ENCODE assay signal across 8 mouse cellular contexts in genomic region chr6:94986346-94986745, GRCm38 (mm10).
DNase-seq lines count a peak whose midpoint lies in the region; ATAC-seq lines count a peak whose summit lies in the region.

No protein-coding gene starts in this region.

- H3K4me2 ChIP-seq in neural tube, embryonic 11.5 days (ENCODE audit: low read depth): no peak overlapping the region
- no peak overlapping the region for H3K4me2 ChIP-seq in embryonic facial prominence, embryonic 12.5 days (replicated peaks)
- H3K4me2 ChIP-seq in limb, embryonic 11.5 days (ENCODE audit: low read depth, severe bottlenecking): no peak overlapping the region
- H3K4me2 ChIP-seq in neural tube, embryonic 15.5 days: no peak overlapping the region

- H3K9ac ChIP-seq in neural tube, embryonic 11.5 days (ENCODE audit: low read length): no peak overlapping the region
- no peak overlapping the region for H3K9ac ChIP-seq in embryonic facial prominence, embryonic 12.5 days
- H3K9ac ChIP-seq in limb, embryonic 11.5 days (ENCODE audit: low read length): no peak overlapping the region
- H3K9ac ChIP-seq in neural tube, embryonic 15.5 days (replicated peaks): no peak overlapping the region

- H3K4me1 ChIP-seq in neural tube, embryonic 11.5 days (ENCODE audit: control insufficient read depth, insufficient read depth, low read length): no peaks in the 10 kb centered on the region
- H3K4me1 ChIP-seq in embryonic facial prominence, embryonic 12.5 days: 0 out of 2 replicates have a peak, but pooled peaks cover 4% of the 10 kb centered on the region
- H3K4me1 ChIP-seq in limb, embryonic 11.5 days (ENCODE audit: control insufficient read depth, insufficient read depth, low read length): 0 out of 2 replicates have a peak, but pooled peaks cover 3% of the 10 kb centered on the region
- H3K4me1 ChIP-seq in neural tube, embryonic 15.5 days: no peaks in the 10 kb centered on the region

- H3K27me3 ChIP-seq in neural tube, embryonic 11.5 days (ENCODE audit: control insufficient read depth, insufficient read depth, low read length): no peaks in the 10 kb centered on the region
- no peaks in the 10 kb centered on the region for H3K27me3 ChIP-seq in embryonic facial prominence, embryonic 12.5 days
- no peaks in the 10 kb centered on the region for H3K27me3 ChIP-seq in limb, embryonic 11.5 days (ENCODE audit: control insufficient read depth, insufficient read depth, low read length)
- no peaks in the 10 kb centered on the region for H3K27me3 ChIP-seq in neural tube, embryonic 15.5 days (replicated peaks)

- no peak overlapping the region for H3K27ac ChIP-seq in neural tube, embryonic 11.5 days (ENCODE audit: low read depth, low read length)
- no peak overlapping the region for H3K27ac ChIP-seq in embryonic facial prominence, embryonic 12.5 days
- H3K27ac ChIP-seq in limb, embryonic 11.5 days (replicated peaks; ENCODE audit: low read depth, low read length): no peak overlapping the region
- no peak overlapping the region for H3K27ac ChIP-seq in neural tube, embryonic 15.5 days (replicated peaks)

- no peaks in the 10 kb centered on the region for H3K36me3 ChIP-seq in neural tube, embryonic 11.5 days (ENCODE audit: control insufficient read depth, insufficient read depth, low read length)
- no peaks in the 10 kb centered on the region for H3K36me3 ChIP-seq in embryonic facial prominence, embryonic 12.5 days
- H3K36me3 ChIP-seq in limb, embryonic 11.5 days (ENCODE audit: control insufficient read depth, insufficient read depth, low read length): no peaks in the 10 kb centered on the region
- no peaks in the 10 kb centered on the region for H3K36me3 ChIP-seq in neural tube, embryonic 15.5 days

- ATAC-seq in neural tube, embryonic 11.5 days (ENCODE audit: insufficient read depth, low FRiP score, low TSS enrichment): no peak
- ATAC-seq in embryonic facial prominence, embryonic 12.5 days (ENCODE audit: insufficient number of reproducible peaks, insufficient read depth, low FRiP score, low TSS enrichment): peak; percentile 79; the same call in 1 of the 2 replicates
- ATAC-seq in limb, embryonic 11.5 days (ENCODE audit: insufficient number of reproducible peaks, low FRiP score, low TSS enrichment, low read depth): 0 out of 2 replicates have a peak, but pooled peaks have one; percentile 68
- ATAC-seq in neural tube, embryonic 15.5 days (ENCODE audit: low FRiP score): peak; percentile 76; the same call in 1 of the 2 replicates

- H3K9me3 ChIP-seq in neural tube, embryonic 11.5 days (ENCODE audit: control insufficient read depth, low read length): no peaks in the 10 kb centered on the region
- H3K9me3 ChIP-seq in embryonic facial prominence, embryonic 12.5 days: 0 out of 2 replicates have a peak, but pooled peaks cover 3% of the 10 kb centered on the region
- no peaks in the 10 kb centered on the region for H3K9me3 ChIP-seq in limb, embryonic 11.5 days (ENCODE audit: control insufficient read depth, low read length)
- H3K9me3 ChIP-seq in neural tube, embryonic 15.5 days (replicated peaks): no peaks in the 10 kb centered on the region

- peak; percentile 49 for DNase-seq in neural tube, embryonic 11.5 days (ENCODE audit: low spot score)
- DNase-seq in neural tube, embryonic 10.5 days (ENCODE audit: extremely low spot score, low spot score): no peak
- peak; percentile 67 for DNase-seq in R1 (ENCODE audit: low read depth, low spot score)
- peak; percentile 87 for DNase-seq in hindlimb bud, embryonic 11.5 days (ENCODE audit: extremely low spot score, low read depth, low spot score)
- DNase-seq in limb, embryonic 11.5 days (ENCODE audit: low spot score): peak; percentile 36
- DNase-seq in right cerebral cortex, postnatal 4 days: no peak

- WGBS in neural tube, embryonic 11.5 days: 26% methylated on average over 4 of the region's 4 CpGs
- 18% methylated on average over 4 of the region's 4 CpGs for WGBS in embryonic facial prominence, embryonic 12.5 days
- WGBS in limb, embryonic 11.5 days: 20% methylated on average over 4 of the region's 4 CpGs
- WGBS in neural tube, embryonic 15.5 days: 10% methylated on average over 4 of the region's 4 CpGs

- H3K4me3 ChIP-seq in neural tube, embryonic 11.5 days (ENCODE audit: low read depth, low read length): no peak overlapping the region
- no peak overlapping the region for H3K4me3 ChIP-seq in embryonic facial prominence, embryonic 12.5 days
- H3K4me3 ChIP-seq in limb, embryonic 11.5 days (ENCODE audit: low read depth, low read length): no peak overlapping the region
- H3K4me3 ChIP-seq in neural tube, embryonic 15.5 days (replicated peaks): no peak overlapping the region

Comparison
In these comparisons a context has a peak if more than half of its experiments do, and no peak if none do; other contexts are left out.
1. DNase-seq: peak in neural tube, embryonic 11.5 days (single experiment), R1 (single experiment), hindlimb bud, embryonic 11.5 days (single experiment) and limb, embryonic 11.5 days (single experiment); none in neural tube, embryonic 10.5 days (single experiment) and right cerebral cortex, postnatal 4 days (single experiment).